Mouse (Mus musculus) cerebellum, postnatal 14 days (tissue): ENCODE results near the gene Ankmy2.

Source experiments
- DNase-seq, 2 experiments: peaks; one replicate each; pipeline ENCODE4 v3.0.0; 2021; ENCODE audit warnings: mixed read lengths in 2 of 2

Ankmy2 gene

DNA sequence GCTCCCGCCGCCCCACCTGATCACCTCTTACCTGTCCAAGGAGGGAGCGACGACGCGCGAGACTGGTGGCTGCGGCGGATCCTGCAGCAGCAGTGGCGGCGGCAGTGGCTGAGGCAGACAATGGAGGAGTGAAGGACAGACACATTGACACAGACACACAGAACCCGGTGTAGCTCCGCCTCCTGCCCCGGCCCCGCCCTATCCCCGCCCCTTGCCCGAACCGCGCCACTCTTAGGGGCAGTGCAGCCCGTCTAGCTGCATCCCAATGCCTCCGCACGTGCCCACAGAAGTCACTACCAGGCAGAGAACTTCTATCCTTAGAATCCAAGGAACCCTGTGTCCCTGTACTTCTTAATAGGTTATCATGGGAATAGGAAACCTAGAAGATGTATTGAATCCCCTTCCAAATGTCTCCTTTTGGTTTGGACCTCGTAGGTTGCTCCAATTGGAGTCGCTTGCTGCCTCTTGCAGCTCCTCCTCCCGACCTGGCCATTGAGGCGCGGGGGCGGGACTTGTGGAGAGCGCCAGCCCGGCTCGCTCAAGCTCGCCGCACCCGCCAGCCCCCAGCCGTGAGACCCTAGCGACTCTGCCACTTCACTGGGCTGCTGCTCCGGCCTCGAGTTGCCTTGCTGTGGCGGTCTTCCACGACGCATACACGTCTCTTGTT is at the start of gene Ankmy2:
TSS of gene Ankmy2 (plus strand) at position 478 of the 667 bp plus-strand sequence.
- peak; percentile 94 to 95 for DNase-seq

DNA sequence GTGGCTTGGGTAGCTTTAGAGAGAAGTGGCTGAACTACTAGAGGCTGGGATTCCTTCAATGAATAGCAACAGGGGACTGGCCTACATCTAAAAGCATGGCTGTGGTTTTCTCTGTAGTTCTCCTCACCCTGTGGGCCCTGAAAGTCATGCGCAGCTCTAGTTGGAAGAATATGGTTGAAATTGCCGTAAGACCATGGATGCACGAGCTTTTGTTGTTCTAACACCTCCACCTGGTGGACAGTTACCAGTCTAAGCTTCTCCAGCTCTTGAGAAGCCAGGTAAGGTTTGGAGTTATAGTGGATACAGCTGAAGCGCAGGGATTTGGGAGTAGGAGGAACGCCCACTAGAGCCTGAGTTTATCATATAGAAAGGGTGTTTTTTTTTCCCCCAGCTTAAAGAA is 48.5 kb upstream of the Ankmy2 start:
- peak; percentile 14 to 22 for DNase-seq

DNA sequence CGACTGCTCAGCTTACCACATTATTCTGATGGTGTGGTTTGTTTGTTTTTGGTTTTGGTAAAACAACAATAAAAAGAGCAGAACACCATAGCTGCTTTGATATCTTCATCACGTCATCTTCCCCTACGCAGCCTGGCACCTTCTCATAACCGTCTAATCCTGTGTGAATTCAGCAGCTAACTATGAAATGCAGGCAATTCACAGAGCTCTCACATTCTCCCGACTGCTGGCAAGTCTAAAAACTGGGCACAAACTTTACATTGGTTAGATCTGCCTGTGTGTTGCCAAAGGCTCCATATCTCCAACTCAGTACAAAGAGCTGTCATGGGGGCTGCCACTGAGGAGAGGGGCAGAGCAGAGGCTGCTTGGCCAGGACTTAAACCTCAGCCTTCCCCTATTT is 46.5 kb upstream of the Ankmy2 start:
- DNase-seq: no peak

DNA sequence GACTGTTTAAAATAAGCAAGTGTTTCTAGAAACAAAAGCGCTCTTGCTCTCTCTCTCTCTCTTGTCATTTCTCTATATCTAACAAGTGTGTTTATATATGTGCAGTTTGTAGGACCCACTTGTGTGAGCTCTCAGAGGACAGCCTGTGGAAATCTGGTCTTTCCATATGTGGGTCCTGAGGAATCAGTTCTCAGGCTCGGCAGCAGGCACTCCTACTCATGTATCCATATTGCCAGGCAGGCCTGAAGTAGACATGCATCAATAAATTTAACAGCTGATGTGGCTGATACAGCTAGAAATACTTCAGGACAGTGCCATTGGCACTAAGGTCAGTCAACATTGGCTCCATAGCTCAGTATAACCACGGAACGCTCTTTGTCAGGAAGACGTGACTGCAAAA is 45.8 kb upstream of the Ankmy2 start:
- DNase-seq: no peak

DNA sequence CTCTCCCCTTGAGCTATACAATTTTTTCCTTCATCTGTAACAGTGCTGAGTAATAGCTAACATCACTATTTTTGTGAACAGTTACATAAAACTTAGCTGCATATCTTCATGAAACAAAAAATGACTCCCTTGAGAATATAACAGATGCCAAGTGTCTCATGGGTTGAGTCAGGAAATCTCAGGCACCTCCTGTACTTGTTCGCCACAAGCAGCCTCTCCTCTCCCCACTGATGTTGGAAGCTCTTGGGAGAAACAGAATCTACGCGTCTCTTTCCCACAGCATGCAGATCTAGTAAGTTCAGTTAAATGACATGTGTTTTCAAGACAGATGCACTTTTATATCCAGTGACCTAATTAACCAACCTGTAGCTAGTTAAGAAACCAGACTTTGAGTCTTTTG is 44.8 kb upstream of the Ankmy2 start:
- no peak for DNase-seq

DNA sequence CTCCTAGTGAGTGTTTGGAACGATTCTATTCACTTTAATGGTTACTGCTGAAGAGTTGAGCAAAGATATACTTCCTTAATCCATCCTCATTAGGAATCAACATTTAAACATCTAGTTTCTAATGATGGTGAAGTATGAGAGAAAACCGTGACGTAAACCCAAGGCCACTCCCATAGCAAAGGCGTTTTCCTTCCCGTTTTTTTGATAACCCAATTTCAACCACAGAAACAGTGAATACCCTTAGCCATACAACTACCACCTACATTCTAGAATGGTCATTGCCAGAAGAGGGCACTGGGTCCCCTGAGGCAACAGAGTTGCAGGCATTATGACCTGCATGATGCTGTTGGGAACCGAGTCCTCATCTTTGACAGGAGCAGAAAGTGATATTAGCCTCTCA is 39.8 kb upstream of the Ankmy2 start:
- no peak for DNase-seq

DNA sequence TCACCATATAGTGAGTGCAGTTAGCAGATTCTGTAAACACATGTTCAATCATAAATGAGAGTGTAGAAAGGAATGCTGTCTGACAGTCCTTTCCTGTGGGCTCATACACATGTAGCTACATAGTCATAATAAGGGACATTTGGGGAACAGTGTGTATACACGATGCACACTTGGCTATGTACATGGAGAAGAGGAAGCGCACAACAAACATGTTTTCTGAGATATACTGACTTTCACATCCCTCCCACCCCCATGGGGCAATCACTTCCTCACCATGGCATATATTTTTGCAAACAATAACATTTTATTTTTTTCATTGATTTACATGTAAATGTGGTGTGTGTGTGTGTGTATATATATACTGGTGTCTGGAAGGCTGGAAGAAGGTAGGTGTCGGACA is 37.7 kb upstream of the Ankmy2 start:
- DNase-seq: no peak

DNA sequence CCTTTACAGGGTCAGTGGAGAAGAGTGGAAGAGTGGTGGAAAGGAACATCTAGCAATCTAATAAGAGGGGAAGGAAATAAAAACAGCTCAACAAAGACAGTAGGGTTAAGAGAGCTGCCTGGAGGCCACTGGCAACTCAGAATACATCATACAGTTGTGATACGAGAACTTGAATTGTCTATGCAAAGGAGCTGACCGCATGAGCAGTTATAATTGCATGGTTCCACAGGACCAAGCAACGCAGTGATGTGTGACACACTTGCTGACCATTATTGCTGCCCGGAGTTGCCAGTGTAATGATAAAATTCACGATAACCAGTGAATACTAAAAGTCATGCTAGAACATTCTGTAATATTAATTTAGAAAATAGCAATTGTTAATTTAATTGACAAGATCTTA is 30.9 kb upstream of the Ankmy2 start:
- no peak for DNase-seq

DNA sequence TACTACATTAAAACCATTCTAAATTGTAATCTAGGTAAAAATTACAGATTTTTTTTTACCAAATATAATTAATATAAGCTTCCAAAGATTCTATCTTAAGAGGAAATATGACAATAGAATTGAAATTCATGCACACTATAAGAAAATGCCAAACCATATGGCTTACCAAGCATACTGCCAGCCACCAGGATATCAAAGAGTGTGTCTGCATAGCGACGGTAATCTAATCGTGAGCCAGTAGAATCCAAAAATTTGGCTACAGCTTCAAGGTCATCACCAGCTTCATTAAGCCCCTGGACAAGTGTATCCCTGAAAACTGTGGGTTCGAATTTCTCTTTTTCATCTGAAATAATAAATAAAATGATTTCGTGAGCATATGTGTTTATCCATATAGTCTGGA is 27.1 kb upstream of the Ankmy2 start:
- DNase-seq: peak; percentile 15 to 57

DNA sequence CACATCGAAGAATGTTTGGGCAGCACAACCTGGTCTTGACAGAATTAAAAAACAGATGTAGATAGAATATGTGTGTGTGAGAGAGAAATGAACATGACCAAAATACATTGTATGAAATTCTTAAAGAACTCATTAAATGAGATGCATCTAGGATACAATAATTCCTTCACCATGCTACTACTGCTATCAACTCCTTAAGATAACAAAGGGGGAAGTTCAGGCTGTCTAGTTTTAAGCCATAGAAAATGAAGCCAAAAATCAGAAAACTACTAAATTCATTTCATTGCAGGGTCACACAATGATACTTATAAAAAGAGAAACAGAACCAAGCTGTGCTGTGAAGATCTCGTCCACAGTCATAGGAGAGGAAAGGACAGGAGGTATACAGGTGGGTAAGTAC is 24.7 kb upstream of the Ankmy2 start:
- no peak for DNase-seq

DNA sequence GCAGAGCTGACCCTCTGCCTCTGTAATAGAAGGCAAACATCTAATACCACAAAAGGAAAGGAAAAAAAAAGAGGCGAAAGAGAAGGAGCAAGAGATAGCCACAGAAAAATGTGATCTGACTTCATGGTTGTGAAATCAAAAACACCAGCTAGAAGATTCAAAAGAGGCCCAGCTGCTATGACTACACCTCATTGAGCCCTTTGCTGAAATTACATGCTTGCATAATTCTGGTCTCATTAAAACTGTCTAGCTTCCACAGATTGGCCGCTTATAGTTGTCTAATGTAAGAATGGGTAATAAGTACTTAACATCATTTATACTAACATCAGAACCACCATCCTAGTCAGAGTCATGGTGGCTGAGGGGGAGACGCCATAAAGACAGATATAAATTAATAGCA is 24.2 kb upstream of the Ankmy2 start:
- no peak for DNase-seq

DNA sequence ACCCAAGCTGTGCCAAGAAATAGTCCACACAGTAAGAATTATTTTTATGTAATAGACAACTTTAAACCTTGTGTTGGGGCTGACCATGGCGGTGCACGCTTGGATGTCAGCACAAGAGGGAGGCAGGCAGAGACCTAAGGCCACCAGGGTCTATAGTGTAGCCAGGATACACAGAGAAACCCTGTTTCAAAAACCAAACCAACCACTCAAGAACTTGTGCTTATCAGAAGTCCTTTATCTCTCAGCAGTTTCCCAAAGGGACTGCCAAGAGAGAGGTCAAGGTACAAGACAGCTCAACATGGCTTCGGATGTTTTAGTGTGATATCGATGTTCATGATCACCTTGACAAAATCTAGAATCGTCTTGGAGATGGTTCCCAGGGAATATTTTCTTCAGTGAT is 23.4 kb upstream of the Ankmy2 start:
- no peak for DNase-seq

DNA sequence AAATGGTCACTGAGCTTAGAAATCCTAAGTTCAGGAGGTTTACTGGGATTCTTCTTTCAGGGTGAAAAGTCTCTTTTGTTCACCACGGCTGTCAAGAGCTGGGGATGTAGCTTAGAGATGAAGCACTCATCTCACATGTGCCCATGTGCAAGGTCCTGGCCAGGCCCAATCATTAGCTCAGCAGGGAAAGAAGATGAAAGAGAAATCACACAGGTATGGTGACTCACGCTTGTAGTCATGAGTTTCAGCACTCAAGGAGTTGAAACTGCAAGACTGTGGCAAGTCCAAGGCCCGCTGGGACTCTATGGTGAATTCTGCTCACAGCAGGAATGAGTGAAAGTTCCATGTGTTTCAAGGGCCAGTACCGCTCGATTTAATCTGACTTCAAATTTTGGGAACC is 22.8 kb upstream of the Ankmy2 start:
- DNase-seq: no peak

DNA sequence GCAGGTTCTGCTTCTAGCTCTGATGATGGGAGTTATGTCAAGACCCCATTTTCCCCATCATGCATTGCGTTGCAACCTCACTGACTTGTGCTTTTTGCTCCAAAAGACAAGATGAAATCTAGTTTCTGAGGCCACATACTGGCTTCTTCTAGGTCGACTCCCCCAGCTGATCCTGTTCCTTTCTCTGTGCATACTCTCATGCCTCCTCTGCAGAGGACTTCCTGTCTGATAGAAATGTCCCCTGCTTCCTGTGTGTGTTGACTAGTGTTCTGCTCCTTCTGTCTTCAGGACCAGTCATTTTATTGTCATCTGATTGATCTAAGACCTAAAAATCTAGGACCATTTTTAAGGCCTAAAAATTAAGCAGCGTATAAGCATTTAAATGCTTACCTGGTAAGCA is 21.5 kb upstream of the Ankmy2 start:
- DNase-seq: no peak

DNA sequence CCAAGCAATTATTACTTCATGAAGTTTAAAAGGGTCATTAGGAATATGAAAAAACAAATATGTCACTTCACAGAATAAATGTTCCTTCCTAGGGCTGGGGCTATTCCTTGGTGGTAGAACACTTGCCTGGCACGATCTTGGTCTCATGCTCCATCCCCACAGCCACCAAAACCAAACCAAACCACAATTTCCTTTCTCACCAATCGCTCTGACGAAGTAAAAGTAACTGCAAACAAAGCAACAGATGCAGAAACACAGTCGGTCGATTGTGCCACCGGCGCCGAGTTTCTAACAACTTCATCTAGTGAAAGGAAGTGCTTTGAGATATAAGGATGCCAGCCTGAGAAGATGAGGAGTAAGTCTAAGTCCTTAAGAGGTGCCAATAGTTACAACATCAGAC is 20.6 kb upstream of the Ankmy2 start:
- no peak for DNase-seq

DNA sequence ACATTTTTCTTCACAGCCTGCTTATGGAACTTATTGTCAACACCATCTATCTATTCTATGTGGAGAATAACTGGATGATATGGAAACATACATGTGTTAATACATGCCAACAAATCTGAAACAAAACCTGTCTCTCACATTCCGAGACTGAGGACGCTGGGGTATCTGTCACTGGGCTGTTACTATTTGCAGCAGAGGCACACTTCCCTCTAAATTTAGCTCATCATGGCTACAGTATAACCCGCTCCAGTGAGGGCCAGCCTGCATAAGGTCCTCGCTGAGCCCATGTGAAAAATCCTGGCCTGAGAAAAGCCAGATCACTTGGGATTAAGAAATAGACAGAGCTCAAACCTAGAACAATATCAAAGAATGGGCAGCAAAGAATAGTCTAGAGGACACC is 19.7 kb upstream of the Ankmy2 start:
- DNase-seq: peak in 1 of 2 experiments; percentile 19

DNA sequence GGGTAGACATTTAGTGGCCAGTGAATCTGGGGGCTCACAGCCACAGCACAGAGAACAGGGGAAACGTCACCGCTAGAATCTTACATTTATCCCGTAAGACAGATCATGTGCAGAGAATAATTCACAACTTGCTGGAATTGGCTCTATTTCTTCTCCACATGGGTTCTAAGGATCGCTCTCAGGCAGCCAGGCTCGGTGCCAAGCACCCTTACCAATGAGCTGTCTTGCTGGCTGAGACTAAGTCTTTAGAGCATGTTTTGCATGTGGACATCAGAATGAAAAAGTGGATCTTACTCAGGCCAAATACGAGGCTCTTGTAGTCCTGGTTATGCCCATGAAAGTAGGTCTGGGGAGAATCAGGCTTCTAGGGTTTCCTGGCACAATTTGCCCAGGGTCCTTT is 16.5 kb upstream of the Ankmy2 start:
- DNase-seq: no peak

DNA sequence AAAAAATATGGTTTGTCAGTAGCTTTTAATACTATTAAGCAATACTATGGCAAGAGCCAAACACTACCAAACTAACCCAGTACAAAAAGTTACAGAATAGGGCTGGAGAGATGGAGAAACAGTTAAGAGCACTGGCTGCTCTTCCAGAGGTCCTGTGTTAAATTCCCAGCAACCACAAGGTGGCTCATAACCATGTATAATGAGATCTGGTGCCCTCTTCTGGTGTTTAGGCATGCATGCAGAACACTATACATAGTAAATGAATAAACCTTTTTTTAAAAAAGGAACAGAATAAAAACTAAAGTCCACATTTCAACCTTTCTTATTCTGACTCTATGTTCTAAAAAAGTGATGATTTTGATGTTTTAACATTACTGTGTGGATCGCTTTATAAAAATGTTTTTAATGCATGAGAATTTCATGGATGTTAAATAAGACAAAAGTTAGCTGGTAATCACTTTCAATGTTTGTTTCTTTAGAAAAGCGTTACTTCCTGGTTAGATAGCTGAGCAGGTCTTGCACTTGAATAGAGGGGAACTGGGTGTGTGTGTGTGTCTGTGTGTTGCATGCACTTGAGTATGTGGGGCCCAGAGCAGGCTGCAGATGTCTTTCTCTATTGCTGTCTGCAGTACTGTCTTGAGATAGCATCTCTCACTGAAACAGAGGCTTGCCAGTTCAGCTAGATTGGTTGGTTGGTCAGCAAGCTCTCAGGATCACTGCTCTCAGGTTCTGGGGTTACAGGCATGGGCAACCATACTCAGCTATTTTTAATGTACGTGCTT is 10.5 kb upstream of the Ankmy2 start:
- DNase-seq: no peak

DNA sequence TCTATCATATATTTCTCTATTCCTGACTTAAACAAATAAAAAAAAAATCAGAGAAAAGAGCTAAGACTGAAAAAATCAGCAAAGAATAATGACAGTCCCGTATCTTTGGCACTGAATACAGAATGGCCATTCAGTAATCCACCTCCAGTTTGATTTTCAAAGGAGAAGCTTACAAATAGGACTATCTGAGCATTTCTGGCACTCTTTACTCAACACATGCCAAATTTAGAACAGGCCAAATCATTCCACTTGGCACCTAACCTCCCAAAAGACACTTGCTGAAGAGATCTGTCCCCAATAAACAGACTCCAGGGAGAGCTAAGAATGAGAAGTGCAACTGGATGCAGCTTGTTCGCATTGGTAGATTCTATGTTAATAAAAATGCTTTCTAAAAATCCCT is 6.6 kb upstream of the Ankmy2 start:
- peak; percentile 51 to 83 for DNase-seq

DNA sequence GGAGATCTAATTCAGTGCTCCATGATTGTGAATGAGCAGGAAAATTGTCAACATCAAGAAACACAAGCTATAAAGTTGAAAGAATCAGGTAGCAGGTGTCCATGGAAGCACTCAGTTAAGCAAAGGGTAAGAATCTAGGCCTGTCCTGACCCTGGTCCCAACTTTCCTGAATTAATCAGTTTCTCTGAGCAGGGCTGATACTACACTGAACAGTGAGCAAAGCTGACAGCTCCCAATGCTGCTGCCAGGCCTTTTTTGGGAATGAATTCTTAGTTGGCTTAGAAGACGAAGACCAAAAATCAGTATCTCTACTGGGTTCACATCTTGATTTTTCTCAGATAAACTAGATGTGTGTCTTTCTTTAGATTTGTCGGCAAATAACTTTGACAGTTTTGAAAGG is 6.2 kb upstream of the Ankmy2 start:
- DNase-seq: peak in 1 of 2 experiments; percentile 28

DNA sequence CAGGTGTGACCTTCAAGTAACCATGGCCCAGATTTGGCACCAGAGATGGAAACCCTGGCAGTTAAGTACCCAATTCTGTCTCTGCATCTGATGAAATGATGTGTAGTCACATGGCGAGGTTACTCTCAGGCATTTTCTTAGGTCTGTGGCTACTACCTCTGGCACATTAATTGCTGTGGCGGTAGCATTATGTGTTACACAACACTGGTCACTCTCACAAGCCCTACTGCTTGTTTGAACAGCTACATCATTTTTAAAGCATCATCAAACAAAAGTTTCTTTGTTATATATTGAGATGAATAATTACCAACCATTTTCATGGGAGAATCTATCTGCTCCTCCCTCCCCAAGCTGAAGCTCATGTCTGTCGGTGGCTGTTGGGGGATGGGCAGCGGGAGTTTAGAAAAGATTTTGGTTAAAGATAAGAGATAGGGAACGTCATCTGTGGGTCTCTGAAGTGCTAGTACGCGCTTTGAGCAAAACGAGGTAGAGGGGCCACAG is 1.7 kb upstream of the Ankmy2 start:
- DNase-seq: peak; percentile 59 to 61

DNA sequence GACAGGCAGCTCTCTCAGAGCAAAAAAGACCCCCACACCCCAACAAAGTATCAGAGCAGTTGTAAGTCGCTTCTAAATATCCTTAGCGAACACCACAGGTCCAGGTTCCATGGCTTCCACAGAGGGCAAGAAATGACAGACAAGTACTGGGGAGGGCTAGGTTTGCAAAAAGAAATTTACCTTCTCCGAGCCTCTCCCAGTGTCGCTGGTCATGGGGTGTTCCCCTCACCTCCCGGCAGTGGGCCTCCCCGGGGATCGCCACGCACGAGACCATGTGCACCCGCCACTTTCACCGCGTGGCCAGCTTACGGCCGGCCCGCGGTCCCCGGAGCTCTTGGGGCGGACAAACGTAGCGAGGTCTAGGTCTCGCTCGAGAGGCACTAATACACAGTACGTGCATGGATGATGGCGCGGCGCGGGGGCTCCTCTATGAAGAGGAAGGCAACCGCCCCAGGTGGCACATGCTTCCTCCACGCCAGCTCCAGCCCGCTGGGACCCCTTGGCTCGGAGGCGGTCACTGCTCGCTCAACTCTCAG is 745 bp upstream of the Ankmy2 start:
- no peak for DNase-seq

DNA sequence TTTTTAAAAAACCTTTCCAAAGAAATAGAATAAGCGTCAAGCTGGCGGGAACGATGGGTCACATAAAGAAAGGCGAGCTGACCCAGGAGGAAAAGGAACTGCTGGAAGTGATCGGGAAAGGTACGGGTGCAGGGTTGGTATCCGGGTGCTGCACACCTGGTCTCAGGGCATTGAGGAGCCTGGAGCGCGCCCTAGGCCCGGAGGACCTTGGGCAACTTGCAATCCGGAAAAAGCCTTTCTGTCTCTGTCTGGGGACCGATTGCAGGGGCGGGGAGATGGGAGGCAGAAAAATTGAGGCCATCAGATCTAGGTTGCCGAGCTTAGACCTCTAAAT is 357 bp downstream of the Ankmy2 start:
- DNase-seq: no peak

DNA sequence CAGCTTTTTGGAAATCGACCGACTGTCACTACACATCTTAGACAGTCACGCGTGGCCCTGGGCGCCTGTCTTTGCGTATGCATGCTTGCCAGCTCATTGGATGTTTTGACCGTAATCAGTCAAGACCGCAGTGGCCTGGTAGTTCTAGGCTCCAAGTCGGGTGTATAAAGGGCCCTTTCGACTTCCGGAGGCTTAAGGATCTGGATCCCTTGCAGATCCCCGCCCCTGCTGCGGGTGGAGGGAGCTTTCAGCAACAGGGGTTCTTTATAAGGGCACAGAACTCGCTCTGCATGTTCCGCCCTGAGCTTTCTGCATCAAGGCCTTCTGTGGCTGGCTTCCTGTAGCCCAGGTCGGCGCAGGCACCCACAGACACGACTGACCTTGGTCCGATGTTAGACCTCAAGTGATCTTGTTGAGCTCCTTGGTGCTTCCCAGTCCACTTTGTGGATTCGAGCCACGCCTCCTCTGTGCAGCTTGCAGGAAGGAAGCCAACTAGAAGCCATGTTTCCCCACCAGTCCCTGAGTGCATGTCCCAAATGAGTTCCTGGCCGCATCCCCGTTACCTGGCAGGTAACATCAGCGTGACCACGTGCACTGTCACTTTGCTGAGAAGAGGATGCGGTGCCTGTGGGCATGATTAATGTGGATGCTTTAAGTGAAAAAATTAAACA is 859 bp downstream of the Ankmy2 start, which contains the start of gene Bzw2:
TSS of gene Bzw2 (minus strand) at position 443 of the 671 bp plus-strand sequence.
- peak; percentile 65 for DNase-seq
